Mouse (Mus musculus) limb, embryonic 13.5 days (tissue): ENCODE measurements around the gene Gm20388. TPM values are rescaled to one million over a fixed set of nuclear protein-coding genes. Genes with fewer than 3 reads are reported as not detected.

Experiments used
- ATAC-seq: fragments of 200-750 bp; cut with Nextera tagmentation; 2 replicates; pipeline ENCODE4 v1.8.0; 2017; ENCODE audit warnings: low read depth, moderate number of reproducible peaks, moderate TSS enrichment; ENCODE audit not compliant: low FRiP score
- H3K27ac ChIP-seq: fragments of 300-500 bp; sonication (generic); 2 replicates; pipeline ENCODE4 v1.5.1; 2015; ENCODE audit warnings: inconsistent platforms, mild to moderate bottlenecking, moderate library complexity
- H3K27me3 ChIP-seq: fragments of 300-500 bp; sonication (generic); 2 replicates; pipeline ENCODE4 v1.6.1; 2015; ENCODE audit warnings: mild to moderate bottlenecking, inconsistent platforms
- H3K36me3 ChIP-seq: fragments of 300-500 bp; sonication (generic); 2 replicates; pipeline ENCODE4 v1.6.1; 2015; ENCODE audit warnings: inconsistent platforms, mild to moderate bottlenecking, moderate library complexity
- H3K4me1 ChIP-seq: fragments of 300-500 bp; sonication (generic); 2 replicates; pipeline ENCODE4 v1.6.1; 2015; ENCODE audit warnings: inconsistent platforms
- H3K4me2 ChIP-seq: fragments of 300-500 bp; sonication (generic); replicated peaks from 2 replicates; pipeline ENCODE4 v1.6.1; 2015; ENCODE audit warnings: inconsistent platforms, mild to moderate bottlenecking, moderate library complexity
- H3K4me3 ChIP-seq: fragments of 300-500 bp; sonication (generic); 2 replicates; pipeline ENCODE4 v1.5.1; 2015; ENCODE audit warnings: moderate library complexity, mild to moderate bottlenecking, inconsistent platforms
- H3K9ac ChIP-seq: fragments of 300-500 bp; sonication (generic); 2 replicates; pipeline ENCODE4 v1.6.1; 2015; ENCODE audit warnings: mild to moderate bottlenecking, inconsistent platforms
- H3K9me3 ChIP-seq: fragments of 300-500 bp; sonication (generic); 2 replicates; pipeline ENCODE4 v1.6.1; 2016; ENCODE audit warnings: inconsistent platforms
- WGBS: fragments of 180-500 bp; shearing (Covaris S2); methylation state at CpG from one replicate; pipeline ENCODE4 v1.1.7; 2015; 5-methylcytosine and 5-hydroxymethylcytosine counted together
- polyA plus RNA-seq: library from polyadenylated mRNA; unstranded; fragments of >200 nt; fragmentation: Nextera tagmentation; extraction: Ambion mirVana; gene quantifications from 2 replicates; pipeline ENCODE4 v1.2.1, GENCODE M21; 2015

The Gm20388 gene
- polyA plus RNA-seq, 1 experiment from 2014 or later: 7.1 TPM

DNA sequence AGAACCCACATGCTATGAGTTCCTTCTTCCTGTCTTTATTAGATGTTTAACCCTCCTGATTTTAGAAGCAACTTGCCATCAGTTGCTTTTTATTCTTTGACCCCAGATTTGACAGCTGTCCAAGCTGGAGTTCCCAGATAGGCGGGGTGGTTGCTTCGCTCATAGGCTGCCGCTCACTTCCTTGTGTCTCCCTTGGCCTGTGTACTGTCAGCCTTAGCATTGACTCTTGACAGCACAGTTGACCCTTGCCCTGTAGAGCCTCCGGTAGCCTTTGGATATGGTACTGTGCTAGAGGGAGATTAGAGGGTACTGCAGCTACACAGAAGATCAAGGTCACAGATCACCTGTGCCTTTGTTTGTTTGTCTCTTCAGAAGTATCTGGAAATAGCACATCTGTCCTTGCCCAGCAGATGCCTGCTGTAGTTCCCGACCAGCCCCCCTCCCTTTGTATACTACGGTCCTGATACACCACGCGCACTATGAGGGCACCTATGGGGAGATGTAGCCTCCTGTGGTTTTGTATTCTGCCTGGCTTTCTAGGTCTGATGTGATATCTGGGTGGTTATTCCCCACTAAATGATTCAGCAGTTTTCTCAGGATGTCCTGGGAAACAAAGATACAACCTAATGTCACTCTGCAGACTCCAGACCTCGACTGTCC, 2494.6 kb downstream of the Gm20388 start:
- Histone ChIP-seq H3K4me3 (no peak overlapping the region), H3K4me1 (no peaks in the 10 kb centered on the region), H3K4me2 (no peak overlapping the region), H3K9ac (no peak overlapping the region), H3K36me3 (peaks cover 98% of the 10 kb centered on the region), H3K9me3 (no peaks in the 10 kb centered on the region), H3K27me3 (no peaks in the 10 kb centered on the region), H3K27ac (no peak overlapping the region)
- no peak for ATAC-seq
- 89% methylated on average over 9 of the region's 9 CpGs for WGBS

DNA sequence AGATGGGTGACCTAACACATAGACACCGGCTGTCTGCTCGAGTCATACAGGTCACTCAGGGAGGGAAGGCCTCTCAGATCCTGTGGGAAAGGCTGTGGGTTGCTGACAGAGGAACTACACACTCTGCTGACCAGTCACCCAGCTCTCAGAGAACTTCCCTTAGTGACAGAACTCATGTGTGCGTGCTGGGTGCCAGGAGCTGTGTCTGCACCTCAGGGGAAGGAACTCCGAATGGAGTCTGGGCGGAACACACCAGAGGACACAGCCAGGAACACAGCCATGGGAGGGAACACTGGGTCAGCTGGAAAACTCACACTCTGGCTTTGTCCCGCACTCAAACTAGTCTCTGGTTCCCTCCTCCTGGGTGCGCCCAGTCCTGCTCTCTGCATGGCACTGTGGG, 2497.0 kb downstream of the Gm20388 start:
- ATAC-seq: no peak
- WGBS: 95% methylated on average over 7 of the region's 7 CpGs

DNA sequence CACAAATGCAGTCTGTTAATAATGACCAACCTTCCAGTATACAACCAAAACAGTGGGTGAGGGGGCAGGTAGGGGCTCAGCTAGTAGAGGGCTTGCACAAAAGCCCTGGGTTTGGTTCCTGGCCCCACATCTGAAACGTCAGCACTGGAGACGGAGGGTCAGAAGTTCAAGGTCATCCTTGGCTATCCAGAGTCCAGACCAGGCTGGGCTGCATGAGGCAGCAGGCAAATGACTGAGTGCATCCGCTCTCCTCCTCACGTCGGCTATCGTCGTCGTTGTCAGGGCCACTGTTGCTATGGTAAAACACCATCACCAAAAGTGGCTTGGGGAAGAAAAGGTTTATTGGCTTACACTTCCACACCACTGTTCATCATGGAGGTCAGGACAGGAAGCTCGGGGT, 2503.7 kb downstream of the Gm20388 start:
- WGBS: 88% methylated on average over 9 of the region's 9 CpGs
- Histone ChIP-seq H3K27me3 (no peaks in the 10 kb centered on the region), H3K4me3 (no peak overlapping the region), H3K4me2 (no peak overlapping the region), H3K27ac (no peak overlapping the region), H3K9me3 (no peaks in the 10 kb centered on the region), H3K36me3 (peaks cover 98% of the 10 kb centered on the region), H3K9ac (no peak overlapping the region), H3K4me1 (no peaks in the 10 kb centered on the region)
- ATAC-seq: no peak

More for the DNA sequence above, 2497.0 kb downstream of the Gm20388 start:
- Histone ChIP-seq H3K4me1 (no peaks in the 10 kb centered on the region), H3K27ac (no peak overlapping the region), H3K27me3 (no peaks in the 10 kb centered on the region), H3K4me2 (no peak overlapping the region), H3K9ac (no peak overlapping the region), H3K36me3 (peaks cover 99% of the 10 kb centered on the region), H3K9me3 (no peaks in the 10 kb centered on the region), H3K4me3 (no peak overlapping the region)

DNA sequence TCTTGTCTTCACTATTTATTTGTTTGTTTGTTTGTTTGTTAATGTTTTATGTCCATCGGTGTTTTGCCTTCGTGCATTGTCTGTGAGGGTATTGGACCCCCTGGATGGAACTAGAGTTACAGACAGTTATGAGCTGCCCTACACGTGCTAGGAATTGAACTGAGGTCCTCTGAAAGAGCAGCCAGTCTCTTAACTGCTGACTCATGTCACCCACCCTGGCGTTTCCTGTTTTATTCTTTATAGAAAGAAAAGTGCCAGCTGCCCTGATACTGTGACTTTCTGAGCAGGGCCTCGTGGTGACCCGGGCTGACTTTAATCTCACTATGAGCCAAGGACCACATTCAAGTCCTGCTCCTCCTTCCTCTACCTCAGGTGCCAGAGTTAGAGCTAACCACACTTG, 2504.9 kb downstream of the Gm20388 start:
- H3K9ac ChIP-seq: no peak overlapping the region
- H3K4me3 ChIP-seq: no peak overlapping the region
- no peaks in the 10 kb centered on the region for H3K9me3 ChIP-seq
- no peaks in the 10 kb centered on the region for H3K4me1 ChIP-seq
- H3K27me3 ChIP-seq: no peaks in the 10 kb centered on the region
- no peak overlapping the region for H3K27ac ChIP-seq
- peaks cover 87% of the 10 kb centered on the region for H3K36me3 ChIP-seq
- H3K4me2 ChIP-seq: no peak overlapping the region
- 88% methylated on average over 6 of the region's 6 CpGs for WGBS
- no peak for ATAC-seq

DNA sequence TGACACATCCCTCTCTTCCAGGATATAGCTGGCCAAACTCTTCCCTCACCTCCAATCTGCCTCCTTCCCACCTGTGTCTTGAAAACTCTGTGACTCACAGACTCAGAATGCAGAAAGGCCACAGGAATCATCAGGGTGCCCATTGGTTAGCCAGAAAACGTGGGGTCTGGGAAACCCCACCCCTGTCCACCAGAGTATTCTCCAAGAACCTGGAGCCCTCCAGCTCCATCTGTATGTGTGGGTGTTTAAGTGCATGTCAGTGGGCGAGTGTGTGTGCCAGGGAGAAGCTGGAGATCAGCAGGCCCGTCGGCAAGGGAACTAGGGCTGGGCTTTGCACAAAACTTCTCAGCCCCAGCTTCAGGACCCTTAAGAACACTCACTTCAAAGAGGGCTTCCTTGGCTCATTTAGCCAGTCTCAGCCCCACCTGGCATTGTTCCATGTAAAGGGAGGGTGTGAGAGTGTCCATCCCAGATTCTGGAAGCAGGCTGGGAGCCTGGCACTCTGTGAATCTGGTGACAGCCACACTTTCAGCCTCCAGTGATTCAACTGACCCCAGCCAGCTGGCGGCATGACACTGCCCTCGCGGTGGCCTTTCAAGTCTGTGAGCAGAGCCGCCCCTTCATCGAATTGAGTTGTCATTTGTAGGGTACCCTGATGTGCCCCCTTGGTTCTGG, 2509.4 kb downstream of the Gm20388 start:
- Histone ChIP-seq H3K9ac (peak overlapping the region; percentile 4; the same call in 1 of the 2 replicates), H3K36me3 (peaks cover 50% of the 10 kb centered on the region), H3K9me3 (no peaks in the 10 kb centered on the region), H3K4me2 (no peak overlapping the region), H3K27me3 (no peaks in the 10 kb centered on the region), H3K4me3 (no peak overlapping the region), H3K4me1 (no peaks in the 10 kb centered on the region), H3K27ac (no peak overlapping the region)
- ATAC-seq: no peak
- 70% methylated on average over 9 of the region's 9 CpGs for WGBS

DNA sequence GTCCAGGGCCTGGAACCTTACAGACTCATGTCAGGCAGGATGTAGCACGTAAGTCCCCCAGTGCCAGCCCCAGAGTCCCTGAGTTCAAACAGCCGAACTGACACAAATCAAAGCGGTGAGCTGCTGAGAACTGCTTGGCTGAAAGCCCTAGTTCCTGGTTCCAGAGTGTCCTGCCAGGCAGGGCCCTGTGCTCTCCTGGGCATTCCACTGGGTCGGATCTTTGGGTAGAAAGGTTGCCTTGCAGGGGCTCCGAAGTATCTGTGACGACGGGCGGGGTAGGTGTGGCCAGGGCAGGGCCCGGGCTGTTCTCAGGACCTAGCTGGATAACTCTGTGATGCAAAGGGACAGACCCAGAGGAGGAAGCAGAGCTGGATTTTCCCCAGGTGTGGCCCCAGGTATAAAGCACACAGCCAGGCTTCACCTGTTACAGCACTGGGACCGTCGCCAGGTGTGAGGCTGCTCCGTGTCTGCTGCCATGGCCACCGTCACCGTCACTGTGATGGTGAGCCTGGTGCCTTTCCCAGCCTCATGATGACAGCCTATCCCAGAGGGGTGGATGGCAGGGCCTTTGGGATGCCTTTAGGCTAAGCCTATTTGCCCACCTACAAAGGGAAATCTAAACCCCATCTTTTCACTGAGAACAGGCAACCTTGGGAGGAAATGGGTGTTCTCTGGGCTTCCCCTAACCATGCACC, 2510.9 kb downstream of the Gm20388 start, which contains the start of gene Il17c:
Gene Il17c (plus strand): TSS at position 645 of the 695 bp plus-strand sequence.
- Histone ChIP-seq H3K4me3 (no peak within 1 kb of the TSS), H3K4me1 (no peaks in the 10 kb centered on the region), H3K36me3 (peaks cover 49% of the 10 kb centered on the region), H3K9ac (no peak within 1 kb of the TSS), H3K4me2 (no peak within 1 kb of the TSS), H3K9me3 (no peaks in the 10 kb centered on the region), H3K27me3 (no peaks in the 10 kb centered on the region), H3K27ac (no peak within 1 kb of the TSS)
- no peak for ATAC-seq
- 80% methylated on average over 14 of the region's 14 CpGs for WGBS

DNA sequence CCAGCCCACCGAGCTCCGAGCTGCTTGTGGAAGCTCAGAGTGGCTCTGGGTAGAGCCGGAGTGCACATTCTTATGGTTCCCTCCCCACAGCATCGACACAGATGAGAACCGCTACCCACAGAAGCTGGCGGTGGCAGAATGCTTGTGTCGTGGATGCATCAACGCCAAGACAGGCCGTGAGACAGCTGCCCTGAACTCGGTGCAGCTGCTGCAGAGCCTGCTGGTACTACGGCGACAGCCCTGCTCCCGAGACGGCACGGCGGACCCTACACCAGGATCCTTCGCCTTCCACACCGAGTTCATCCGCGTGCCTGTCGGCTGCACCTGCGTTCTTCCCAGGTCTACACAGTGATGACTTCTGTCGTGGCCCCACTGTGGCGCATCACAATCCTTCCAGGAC, 2512.6 kb downstream of the Gm20388 start:
- Histone ChIP-seq H3K9me3 (no peaks in the 10 kb centered on the region), H3K36me3 (peaks cover 34% of the 10 kb centered on the region), H3K9ac (no peak overlapping the region), H3K27me3 (no peaks in the 10 kb centered on the region), H3K27ac (no peak overlapping the region), H3K4me1 (no peaks in the 10 kb centered on the region), H3K4me3 (no peak overlapping the region), H3K4me2 (no peak overlapping the region)
- no peak for ATAC-seq
- 85% methylated on average over 24 of the region's 24 CpGs for WGBS

DNA sequence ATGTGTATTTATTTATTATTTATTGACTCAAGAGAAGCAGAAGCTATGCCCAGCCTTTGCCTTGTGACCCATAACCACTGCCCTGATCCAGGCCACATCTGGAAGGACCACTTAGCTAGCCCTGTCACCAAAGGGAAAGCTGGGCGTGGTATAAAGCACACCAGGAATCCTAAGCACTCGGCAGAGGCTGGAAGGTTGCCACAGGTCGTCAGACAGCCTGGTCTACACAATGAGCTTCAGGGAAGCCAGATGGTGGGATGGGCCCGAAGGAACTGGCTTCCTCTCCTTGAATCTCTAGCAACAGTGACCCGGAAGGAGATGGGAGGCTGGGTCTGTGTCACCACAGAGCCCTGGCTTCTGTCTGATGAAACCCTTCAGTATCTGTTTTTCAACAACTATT, 2513.0 kb downstream of the Gm20388 start:
- no peak for ATAC-seq
- Histone ChIP-seq H3K36me3 (peaks cover 29% of the 10 kb centered on the region), H3K4me3 (no peak overlapping the region), H3K27me3 (no peaks in the 10 kb centered on the region), H3K4me2 (no peak overlapping the region), H3K9ac (no peak overlapping the region), H3K27ac (no peak overlapping the region), H3K9me3 (no peaks in the 10 kb centered on the region), H3K4me1 (no peaks in the 10 kb centered on the region)
- WGBS: 42% methylated on average over 5 of the region's 5 CpGs

DNA sequence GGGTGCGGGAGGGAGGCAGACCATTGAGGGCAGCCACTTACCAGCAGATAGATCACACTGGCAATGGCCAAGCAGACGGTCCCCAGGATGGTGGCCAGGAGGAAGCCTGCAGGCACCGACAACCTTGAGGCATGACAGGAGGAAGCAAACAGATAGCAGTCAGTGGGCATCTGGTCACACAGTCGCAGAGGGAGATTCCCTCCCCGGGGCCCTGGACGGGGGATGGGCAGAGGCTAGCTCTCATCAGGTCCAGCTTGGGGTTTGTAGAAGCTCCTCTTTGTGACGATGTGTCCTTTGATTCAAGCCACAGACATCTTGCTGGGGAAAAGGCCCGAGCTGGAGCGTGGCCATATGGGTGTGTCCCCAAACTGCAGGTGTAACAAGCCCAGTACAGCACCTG, 2515.5 kb downstream of the Gm20388 start:
- H3K9me3 ChIP-seq: no peaks in the 10 kb centered on the region
- H3K27ac ChIP-seq: no peak overlapping the region
- peaks cover under 1% of the 10 kb centered on the region; the same call in 1 of the 2 replicates for H3K4me1 ChIP-seq
- peaks cover 21% of the 10 kb centered on the region for H3K36me3 ChIP-seq
- no peak overlapping the region for H3K4me3 ChIP-seq
- H3K27me3 ChIP-seq: no peaks in the 10 kb centered on the region
- ATAC-seq: no peak
- no peak overlapping the region for H3K9ac ChIP-seq
- 72% methylated on average over 9 of the region's 9 CpGs for WGBS
- no peak overlapping the region for H3K4me2 ChIP-seq

DNA sequence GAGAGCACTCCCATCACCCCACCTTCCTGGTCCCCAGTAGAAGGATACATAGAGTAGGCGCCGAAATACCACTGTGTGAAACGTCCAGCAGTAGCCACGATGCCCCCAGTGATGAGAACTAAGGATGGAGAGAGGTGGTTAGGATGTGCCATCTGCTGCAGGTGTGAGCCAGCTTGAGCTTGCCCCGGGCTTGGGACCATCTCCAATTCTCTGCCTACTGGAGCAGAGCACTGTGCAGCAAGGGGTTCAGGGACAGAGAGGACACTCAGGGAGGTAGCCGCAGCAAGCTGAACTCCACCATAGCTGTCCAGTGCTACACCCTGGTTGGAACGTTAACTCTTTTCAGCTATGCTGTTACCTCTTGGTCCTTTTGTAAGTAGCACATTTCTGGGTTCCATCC, 2517.0 kb downstream of the Gm20388 start:
- WGBS: 93% methylated on average over 7 of the region's 7 CpGs
- H3K9me3 ChIP-seq: no peaks in the 10 kb centered on the region
- ATAC-seq: no peak
- H3K9ac ChIP-seq: no peak overlapping the region
- no peak overlapping the region for H3K4me2 ChIP-seq
- H3K36me3 ChIP-seq: peaks cover 21% of the 10 kb centered on the region
- H3K27me3 ChIP-seq: no peaks in the 10 kb centered on the region
- H3K4me3 ChIP-seq: no peak overlapping the region
- peaks cover 15% of the 10 kb centered on the region for H3K4me1 ChIP-seq
- H3K27ac ChIP-seq: no peak overlapping the region

DNA sequence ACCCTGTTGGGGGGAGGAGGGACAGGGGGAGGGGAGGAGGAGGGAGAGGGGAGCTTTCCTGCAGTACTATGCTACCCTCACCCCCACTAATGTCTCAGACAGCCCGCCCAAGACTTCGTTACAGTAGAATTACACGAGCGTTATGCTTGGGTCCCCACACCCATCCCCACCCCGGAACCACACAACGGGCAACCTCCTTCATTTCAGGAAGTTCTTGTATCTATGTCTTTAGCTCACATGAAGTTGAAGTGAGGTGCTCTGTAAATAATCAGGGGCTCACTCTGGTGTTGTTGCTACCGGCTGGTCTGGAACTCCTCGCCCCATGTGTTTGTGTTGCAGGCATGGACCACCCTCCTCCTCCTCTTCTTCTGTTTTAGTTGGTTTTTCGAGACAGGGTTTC, 2517.5 kb downstream of the Gm20388 start:
- WGBS: 90% methylated on average over 9 of the region's 9 CpGs
- Histone ChIP-seq H3K27ac (no peak overlapping the region), H3K4me1 (peaks cover 20% of the 10 kb centered on the region), H3K36me3 (peaks cover 21% of the 10 kb centered on the region), H3K4me3 (no peak overlapping the region), H3K9me3 (no peaks in the 10 kb centered on the region), H3K27me3 (no peaks in the 10 kb centered on the region), H3K4me2 (no peak overlapping the region), H3K9ac (no peak overlapping the region)
- ATAC-seq: no peak

DNA sequence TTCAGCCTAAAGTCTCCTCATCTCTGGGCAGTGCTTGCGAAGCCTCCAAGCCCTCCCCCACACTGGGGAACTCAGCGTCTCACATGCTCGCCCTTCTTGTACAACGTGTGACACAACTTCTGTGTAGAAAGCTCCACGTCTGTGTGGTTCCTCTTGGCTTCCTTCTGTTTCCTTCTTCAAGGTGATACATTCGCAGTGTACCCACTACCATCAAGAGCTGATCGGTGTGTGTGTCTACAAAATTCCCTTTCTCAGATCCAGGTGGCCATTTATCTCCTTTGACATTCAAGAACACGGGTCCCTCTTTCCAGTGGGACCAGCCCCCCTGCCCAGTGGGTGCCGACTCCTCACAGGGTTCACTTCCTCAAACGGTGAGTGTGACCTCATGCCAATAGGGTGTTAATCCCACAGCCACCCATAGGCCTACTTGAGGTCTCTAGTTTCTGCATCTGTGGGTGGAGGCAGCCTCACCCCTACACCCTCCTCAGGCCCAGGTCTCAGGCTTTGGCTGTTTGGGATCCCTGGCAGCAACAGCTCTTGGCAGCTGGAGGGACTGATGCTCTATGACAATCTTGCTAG, 2519.5 kb downstream of the Gm20388 start:
- Histone ChIP-seq H3K27ac (no peak overlapping the region), H3K9ac (no peak overlapping the region), H3K4me3 (no peak overlapping the region), H3K4me2 (no peak overlapping the region), H3K36me3 (peaks cover 30% of the 10 kb centered on the region), H3K4me1 (peaks cover 22% of the 10 kb centered on the region), H3K27me3 (no peaks in the 10 kb centered on the region), H3K9me3 (no peaks in the 10 kb centered on the region)
- ATAC-seq: no peak
- WGBS: 83% methylated on average over 10 of the region's 10 CpGs
